Mouse (Mus musculus): Measurements from ENCODE around the gene Padi6. TPM values are rescaled to one million over a fixed set of nuclear protein-coding genes. Genes with fewer than 3 reads are reported as not detected.

Gene Padi6
- polyA plus RNA-seq, 1 experiment: not detected

DNA sequence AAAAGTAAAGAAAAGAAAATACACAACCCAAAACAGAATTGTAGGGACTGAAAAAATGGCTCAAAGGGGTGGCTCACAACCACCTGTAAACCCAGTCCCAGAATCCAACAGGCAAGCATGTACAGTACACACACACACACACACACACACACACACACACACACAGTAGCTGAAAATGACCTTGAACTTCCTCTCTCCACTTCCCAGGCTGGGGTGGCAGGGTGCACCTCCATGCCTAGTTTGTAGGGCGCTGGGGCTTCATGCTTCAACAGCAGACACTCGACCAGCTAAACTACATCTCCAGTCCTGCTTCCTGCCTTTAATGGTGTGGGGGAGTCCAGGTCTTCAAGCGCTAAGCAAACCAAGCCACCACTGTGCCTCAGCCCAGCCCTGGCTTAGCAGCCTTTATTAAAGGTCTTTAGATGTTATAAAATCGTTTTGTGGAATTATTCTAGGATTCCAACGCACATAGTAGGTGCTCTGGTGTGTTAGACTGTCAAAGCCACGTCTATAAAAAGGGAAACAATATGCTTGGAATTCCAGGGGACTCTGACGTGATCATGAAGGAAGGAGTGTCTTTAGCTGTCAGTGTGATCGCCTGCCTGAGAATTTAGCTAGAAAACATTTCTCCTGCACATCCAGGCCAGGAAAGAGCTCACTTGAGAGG lies 61.6 kb downstream of the Padi6 start:
- Histone ChIP-seq H3K9me3 (no peaks in the 10 kb centered on the region), H3K36me3 (replicated peaks; ENCODE audit: low read length) (no peaks in the 10 kb centered on the region), H3K4me1 (peaks cover 55% of the 10 kb centered on the region), H3K4me3 (replicated peaks) (peak overlapping the region; percentile 38), H3K27me3 (replicated peaks) (no peaks in the 10 kb centered on the region)
- TF ChIP-seq FLI1 (IDR thresholded peaks at IDR 0.05; ENCODE audit: low read length) (no peak), GATA1 (IDR thresholded peaks at IDR 0.05; ENCODE audit: borderline replicate concordance, low read length) (no peak)

DNA sequence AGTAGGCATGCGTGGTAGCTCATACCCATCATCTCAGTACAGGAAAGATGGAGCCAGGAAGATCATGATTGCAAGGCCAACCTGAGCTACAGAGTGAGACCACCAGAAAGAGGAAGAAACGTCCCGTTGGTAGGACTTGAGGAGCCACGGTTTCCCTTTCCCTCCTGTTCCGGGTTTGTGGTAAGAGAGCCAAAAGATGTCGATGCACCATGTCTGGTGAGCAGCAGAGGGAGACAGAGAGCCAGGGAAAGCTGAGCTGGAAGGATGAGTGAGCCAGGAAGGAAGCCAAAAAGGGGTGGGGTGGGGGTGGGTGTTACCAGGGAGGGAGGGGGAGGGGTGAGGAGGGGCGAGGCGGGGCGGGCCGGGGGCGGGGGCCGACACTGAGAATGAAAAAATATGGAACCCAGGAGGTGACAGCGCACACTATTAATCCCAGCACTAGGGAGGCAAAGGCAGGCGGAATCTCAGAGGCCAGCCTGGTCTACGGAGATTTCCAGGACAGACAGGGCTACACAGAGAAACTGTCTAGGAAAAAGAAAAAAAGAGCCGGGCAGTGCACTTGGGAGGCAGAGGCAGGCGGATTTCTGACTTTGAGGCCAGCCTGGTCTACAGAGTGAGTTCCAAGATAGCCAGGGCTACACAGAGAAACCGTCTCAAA lies 62.6 kb downstream of the Padi6 start:
- TF ChIP-seq FLI1 (IDR thresholded peaks at IDR 0.05; ENCODE audit: low read length) (no peak), GATA1 (IDR thresholded peaks at IDR 0.05; ENCODE audit: borderline replicate concordance, low read length) (no peak)
- peaks cover 45% of the 10 kb centered on the region for H3K4me1 ChIP-seq
- no peaks in the 10 kb centered on the region for H3K27me3 ChIP-seq (replicated peaks)
- H3K36me3 ChIP-seq (replicated peaks; ENCODE audit: low read length): no peaks in the 10 kb centered on the region
- no peaks in the 10 kb centered on the region for H3K9me3 ChIP-seq
- peak overlapping the region; percentile 89 for H3K4me3 ChIP-seq (replicated peaks)

DNA sequence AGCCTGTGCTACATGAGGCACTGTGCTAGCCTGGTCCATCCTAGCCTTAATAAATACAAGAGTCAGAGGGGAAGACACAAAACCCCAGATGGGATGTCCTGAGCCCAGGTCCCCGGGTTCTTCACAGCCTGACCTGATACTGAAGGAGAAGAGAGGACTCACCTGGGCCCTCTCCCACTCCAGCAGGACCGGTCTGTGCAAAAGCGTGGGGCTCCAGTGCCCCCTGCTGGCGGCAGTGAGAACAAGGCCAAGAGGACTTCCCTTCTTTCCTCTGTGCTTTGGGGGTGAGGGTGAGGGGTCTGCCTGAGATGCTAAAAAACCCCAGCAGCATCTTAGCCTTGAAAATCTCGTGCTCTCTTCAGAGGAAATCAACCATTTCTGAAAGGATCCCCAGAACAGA lies 63.4 kb downstream of the Padi6 start:
- Histone ChIP-seq H3K4me3 (replicated peaks) (no peak overlapping the region), H3K36me3 (replicated peaks; ENCODE audit: low read length) (no peaks in the 10 kb centered on the region), H3K4me1 (peaks cover 42% of the 10 kb centered on the region), H3K27me3 (replicated peaks) (no peaks in the 10 kb centered on the region), H3K9me3 (no peaks in the 10 kb centered on the region)
- TF ChIP-seq GATA1 (IDR thresholded peaks at IDR 0.05; ENCODE audit: borderline replicate concordance, low read length) (no peak), FLI1 (IDR thresholded peaks at IDR 0.05; ENCODE audit: low read length) (no peak)

Other genes with a start within 250 kb of the Padi6 start
- 7.1 and 9.2 TPM in 2 replicates for gene Arhgef10l, start 76.6 kb downstream of the Padi6 start, polyA plus RNA-seq (2012; ENCODE audit: insufficient read depth, low replicate concordance)
- 177 and 233 TPM in 2 replicates for gene Rcc2, start 42.1 kb downstream of the Padi6 start, polyA plus RNA-seq (2012; ENCODE audit: insufficient read depth, low replicate concordance)
- 3.1 and 5.3 TPM in 2 replicates for gene Padi4, start 31.6 kb upstream of the Padi6 start, polyA plus RNA-seq (2012; ENCODE audit: insufficient read depth, low replicate concordance)
- 0.02 TPM in 1 of 2 replicates, not detected in the other for gene Padi3, start 68.0 kb upstream of the Padi6 start, polyA plus RNA-seq (2012; ENCODE audit: insufficient read depth, low replicate concordance)
- gene Padi1, start 103.1 kb upstream of the Padi6 start, polyA plus RNA-seq (2012; ENCODE audit: insufficient read depth, low replicate concordance): 0.29 TPM in 1 of 2 replicates, not detected in the other
- gene Padi2, start 163.7 kb upstream of the Padi6 start, polyA plus RNA-seq (2012; ENCODE audit: insufficient read depth, low replicate concordance): 3.3 and 3.8 TPM in 2 replicates
- 129 and 181 TPM in 2 replicates for gene Sdhb, start 218.6 kb upstream of the Padi6 start, polyA plus RNA-seq (2012; ENCODE audit: insufficient read depth, low replicate concordance)
- 373 and 691 TPM in 2 replicates for gene Atp13a2, start 244.2 kb upstream of the Padi6 start, polyA plus RNA-seq (2012; ENCODE audit: insufficient read depth, low replicate concordance)